22 mouse cellular contexts compared by ENCODE assay signal in genomic region chr12:32203695-32204094, GRCm38 (mm10). TPM values are rescaled to one million over a fixed set of nuclear protein-coding genes. Genes with fewer than 3 reads are reported as not detected.
A peak's percentile ranks its signal among the peaks of the same experiment; 100 is the strongest.
DNase-seq lines count a peak whose midpoint lies in the region; ATAC-seq and TF ChIP-seq lines count a peak whose summit lies in the region.
"Had no signal": no experiment of that assay in that cellular context is flagged by ENCODE, and none has a peak within 500 bp of the region (broad histone marks: within the 10 kb centered on the region; RNA-seq: fewer than 3 reads in every experiment).

No protein-coding gene starts in this region.

- 60% methylated on average over 8 of the region's 8 CpGs for WGBS in lung, postnatal 0 days

- H3K4me2 ChIP-seq in lung, postnatal 0 days (replicated peaks; ENCODE audit: low read depth, low read length): no peak overlapping the region
- H3K4me2 ChIP-seq: embryonic facial prominence, embryonic 12.5 days; heart, embryonic 11.5 days; limb, embryonic 13.5 days; liver, embryonic 13.5 days; midbrain, embryonic 12.5 days had no signal

- no peaks in the 10 kb centered on the region for H3K9me3 ChIP-seq in lung, postnatal 0 days (ENCODE audit: low read length)
- H3K9me3 ChIP-seq: embryonic facial prominence, embryonic 12.5 days; hindbrain, embryonic 10.5 days; limb, embryonic 13.5 days; liver, embryonic 13.5 days; midbrain, embryonic 12.5 days had no signal

- no peak overlapping the region for H3K9ac ChIP-seq in lung, postnatal 0 days (replicated peaks; ENCODE audit: low read depth)
- H3K9ac ChIP-seq: embryonic facial prominence, embryonic 12.5 days; limb, embryonic 13.5 days; liver, embryonic 13.5 days; midbrain, embryonic 12.5 days had no signal

- intact Hi-C loops in heart, postnatal 10 days (cut with DNase I): no loop called here
- intact Hi-C loops in left cerebral cortex, adult 2 months (cut with DNase I): no loop called here

- no peak for TF ChIP-seq EP300 in lung, postnatal 0 days (IDR thresholded peaks at IDR 0.05)

- TF ChIP-seq CTCF in left cerebral cortex, adult 2 months (IDR thresholded peaks at IDR 0.05): no peak
- TF ChIP-seq CTCF in lung, postnatal 0 days (IDR thresholded peaks at IDR 0.05): no peak

- H3K36me3 ChIP-seq in lung, postnatal 0 days (ENCODE audit: insufficient read depth, low read length): no peaks in the 10 kb centered on the region
- H3K36me3 ChIP-seq: embryonic facial prominence, embryonic 12.5 days; hindbrain, embryonic 10.5 days; limb, embryonic 13.5 days; midbrain, embryonic 12.5 days had no signal

- H3K4me3 ChIP-seq in left cerebral cortex, adult 2 months: no peak overlapping the region
- H3K4me3 ChIP-seq in lung, postnatal 0 days (ENCODE audit: low read depth, low read length): no peak overlapping the region
- H3K4me3 ChIP-seq: embryonic facial prominence, embryonic 12.5 days; hindbrain, embryonic 10.5 days; layer of hippocampus, adult 2 months; limb, embryonic 13.5 days; liver, embryonic 13.5 days; midbrain, embryonic 12.5 days had no signal

- H3K27me3 ChIP-seq in lung, postnatal 0 days (replicated peaks; ENCODE audit: insufficient read depth, low read length): no peaks in the 10 kb centered on the region
- H3K27me3 ChIP-seq: embryonic facial prominence, embryonic 12.5 days; limb, embryonic 13.5 days; liver, embryonic 13.5 days; midbrain, embryonic 12.5 days had no signal

- ATAC-seq in lung, postnatal 0 days: no peak
- ATAC-seq: hindbrain, postnatal 0 days had no signal

- H3K27ac ChIP-seq in left cerebral cortex, adult 2 months: no peak overlapping the region
- no peak overlapping the region for H3K27ac ChIP-seq in lung, postnatal 0 days (ENCODE audit: low read length)
- H3K27ac ChIP-seq: embryonic facial prominence, embryonic 12.5 days; hindbrain, embryonic 10.5 days; hindbrain, postnatal 0 days; layer of hippocampus, adult 2 months; limb, embryonic 13.5 days; liver, embryonic 13.5 days; midbrain, embryonic 12.5 days had no signal

- H3K4me1 ChIP-seq in lung, postnatal 0 days (ENCODE audit: insufficient read depth, low read depth, low read length): no peaks in the 10 kb centered on the region
- H3K4me1 ChIP-seq: embryonic facial prominence, embryonic 12.5 days; limb, embryonic 13.5 days had no signal

- peak; percentile 3 for DNase-seq in heart, adult 11 months
- no peak for DNase-seq in heart, postnatal 10 days
- DNase-seq in spleen, postnatal 36 days (ENCODE audit: low spot score in 2 of 2): peak; percentile 34 to 40
- no peak for DNase-seq in spleen, postnatal 14 days (ENCODE audit: low spot score in 2 of 2)
- peak; percentile 83 for DNase-seq in induced T-regulatory cell, adult 2 months (ENCODE audit: low read depth)
- DNase-seq in gastrocnemius, adult 18-20 months (ENCODE audit: low spot score): no peak
- no peak for DNase-seq in left cerebral cortex, adult 2 months (ENCODE audit: extremely low spot score in 1 of 2, low spot score in 2 of 2)
- DNase-seq in lung, postnatal 0 days (ENCODE audit: low spot score): no peak
- DNase-seq: cerebellum, adult 2 months; cerebellum, postnatal 25 days; kidney, adult 2 months; kidney, postnatal 14 days; layer of hippocampus, postnatal 36 days; liver, embryonic 13.5 days; lung, adult 2 months had no signal

RNA-seq across cellular contexts. Expression of gene Pik3cg, which starts 4.8 kb away (rescaled TPM):
- total RNA-seq in heart, postnatal 10 days (2021): 1 to 10 TPM; 2.1 to 2.6 TPM
- total RNA-seq in gastrocnemius, adult 18-20 months (2021): under 1 TPM; 0.37 to 0.57 TPM
- 1 to 10 TPM; 3.1 to 4.0 TPM for total RNA-seq in left cerebral cortex, adult 2 months (2021)
- 2.3 and 2.5 TPM in 2 replicates for polyA plus RNA-seq in lung, postnatal 0 days (2015; fragmentation: Nextera tagmentation; extraction: Ambion mirVana)

Comparison
In these comparisons a context has a peak if more than half of its experiments do, and no peak if none do; other contexts are left out.
1. DNase-seq: peak in heart, adult 11 months (single experiment), spleen, postnatal 36 days (2 of 2) and induced T-regulatory cell, adult 2 months (single experiment); none in heart, postnatal 10 days (0 of 2), spleen, postnatal 14 days (0 of 2), gastrocnemius, adult 18-20 months (single experiment), left cerebral cortex, adult 2 months (0 of 2) and lung, postnatal 0 days (single experiment).